Mouse (Mus musculus) testis, adult 2 months (tissue): ENCODE measurements at regions not wholly inside any gene's neighbourhood (a gene's known extent, or its start where the extent isn't known, plus 50 kb on each side); places are given as distances from the start of the nearest gene placed in this dataset.

ENCODE experiments used
- CTCF ChIP-seq: fragments of 200-500 bp; IDR thresholded peaks from 2 replicates; pipeline ENCODE4 v1.5.1; 2012; ENCODE audit warnings: low read depth, mild to moderate bottlenecking, inconsistent platforms, low read length, moderate library complexity; ENCODE audit not compliant: control insufficient read depth, insufficient read depth, insufficient replicate concordance
- POLR2A ChIP-seq: fragments of 200-500 bp; IDR thresholded peaks from 2 replicates; pipeline ENCODE4 v1.6.1; 2012; ENCODE audit warnings: low read depth, mild to moderate bottlenecking, inconsistent platforms, low read length, moderate library complexity; ENCODE audit not compliant: control insufficient read depth

DNA sequence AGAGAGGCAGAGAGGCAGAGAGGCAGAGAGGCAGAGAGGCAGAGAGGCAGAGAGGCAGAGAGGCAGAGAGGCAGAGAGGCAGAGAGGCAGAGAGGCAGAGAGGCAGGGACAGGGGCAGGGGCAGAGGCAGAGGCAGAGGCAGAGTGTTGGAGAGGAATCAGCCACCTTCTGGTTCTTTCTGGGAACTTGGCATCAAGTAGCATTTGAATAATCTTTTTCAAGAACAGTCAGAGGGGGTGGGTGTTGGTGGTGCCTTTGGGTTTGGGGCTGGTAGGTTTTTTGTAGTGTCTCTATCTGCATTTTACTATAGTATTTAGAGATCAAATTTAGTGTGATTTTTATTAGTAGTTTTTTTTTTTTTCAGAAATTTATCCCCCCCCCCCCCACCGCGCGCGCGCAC lies 249.3 kb upstream of the Cnr1 start:
- TF ChIP-seq POLR2A (no peak), CTCF (no peak)
